Mouse (Mus musculus) ES-Bruce4 (cell line): ENCODE data around the gene Fyn. TPM values are rescaled to one million over a fixed set of nuclear protein-coding genes. Genes with fewer than 3 reads are reported as not detected.

Experiments used
- H3K27ac ChIP-seq: 2 replicates; pipeline ENCODE4 v1.5.1; 2012; ENCODE audit warnings: low read length, inconsistent platforms; ENCODE audit not compliant: insufficient read depth
- H3K27me3 ChIP-seq: 2 replicates; pipeline ENCODE4 v1.6.1; 2012; ENCODE audit warnings: mild to moderate bottlenecking, low read length, inconsistent platforms; ENCODE audit not compliant: control insufficient read depth, poor library complexity, insufficient read depth, severe bottlenecking
- H3K36me3 ChIP-seq: 2 replicates; pipeline ENCODE4 v1.6.1; 2012; ENCODE audit warnings: inconsistent platforms, mild to moderate bottlenecking, low read length, moderate library complexity; ENCODE audit not compliant: control insufficient read depth, poor library complexity, insufficient read depth, severe bottlenecking
- H3K4me1 ChIP-seq: one replicate; pipeline ENCODE4 v1.8.1; 2011; ENCODE audit warnings: low read length; ENCODE audit not compliant: control insufficient read depth, insufficient read depth
- H3K4me3 ChIP-seq: 2 replicates; pipeline ENCODE4 v1.5.1; 2011; ENCODE audit warnings: low read depth, mild to moderate bottlenecking, low read length
- H3K9ac ChIP-seq: 2 replicates; pipeline ENCODE4 v1.6.1; 2012; ENCODE audit warnings: low read depth, mild to moderate bottlenecking, inconsistent platforms; ENCODE audit not compliant: poor library complexity, severe bottlenecking
- H3K9me3 ChIP-seq: replicated peaks from 2 replicates; pipeline ENCODE4 v1.6.1; 2012; ENCODE audit warnings: mild to moderate bottlenecking, low read length, inconsistent platforms; ENCODE audit not compliant: control insufficient read depth, poor library complexity, insufficient read depth, severe bottlenecking
- CTCF ChIP-seq: IDR thresholded peaks from one replicate; pipeline ENCODE4 v1.8.1; 2011; ENCODE audit warnings: low read depth, low read length
- EP300 ChIP-seq: IDR thresholded peaks from 2 replicates; pipeline ENCODE4 v1.6.1; 2011; ENCODE audit warnings: low read depth, low read length; ENCODE audit not compliant: insufficient read depth
- POLR2A ChIP-seq: IDR thresholded peaks from one replicate; pipeline ENCODE4 v1.8.1; 2011; ENCODE audit warnings: low read length; ENCODE audit not compliant: insufficient read depth
- polyA plus RNA-seq: library from polyadenylated mRNA; stranded (reverse); fragments of >200 nt; gene quantifications from 2 replicates; pipeline ENCODE4 v1.2.4, GENCODE M21; 2011; ENCODE audit warnings: low read depth; ENCODE audit not compliant: missing spikeins, insufficient read depth, insufficient read length

The Fyn gene
- polyA plus RNA-seq, 1 experiment: 19.1 TPM

DNA sequence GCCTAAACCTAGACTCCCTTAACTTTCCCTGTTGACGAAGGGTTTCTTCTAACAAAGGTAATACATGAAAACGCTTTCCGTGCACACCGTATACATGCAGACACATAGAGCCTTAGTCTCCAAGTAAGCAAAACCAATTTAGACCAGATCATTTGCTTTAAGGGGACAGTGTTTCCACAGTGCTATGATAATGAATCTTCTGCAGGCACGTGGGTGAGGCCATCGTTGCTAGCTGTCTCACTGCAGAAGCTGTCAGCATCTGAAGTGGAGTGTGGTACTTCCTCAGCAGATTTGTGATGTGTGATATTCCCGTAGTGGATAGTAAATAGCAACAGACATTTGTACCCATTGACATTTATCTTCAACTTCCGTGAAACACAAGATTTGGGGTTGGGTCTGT, 16.6 kb downstream of the Fyn start:
- Histone ChIP-seq H3K4me1 (no peaks in the 10 kb centered on the region), H3K9me3 (no peaks in the 10 kb centered on the region), H3K9ac (no peak overlapping the region), H3K27ac (no peak overlapping the region), H3K27me3 (no peaks in the 10 kb centered on the region), H3K36me3 (no peaks in the 10 kb centered on the region), H3K4me3 (no peak overlapping the region)
- TF ChIP-seq POLR2A (no peak), EP300 (no peak), CTCF (no peak)

DNA sequence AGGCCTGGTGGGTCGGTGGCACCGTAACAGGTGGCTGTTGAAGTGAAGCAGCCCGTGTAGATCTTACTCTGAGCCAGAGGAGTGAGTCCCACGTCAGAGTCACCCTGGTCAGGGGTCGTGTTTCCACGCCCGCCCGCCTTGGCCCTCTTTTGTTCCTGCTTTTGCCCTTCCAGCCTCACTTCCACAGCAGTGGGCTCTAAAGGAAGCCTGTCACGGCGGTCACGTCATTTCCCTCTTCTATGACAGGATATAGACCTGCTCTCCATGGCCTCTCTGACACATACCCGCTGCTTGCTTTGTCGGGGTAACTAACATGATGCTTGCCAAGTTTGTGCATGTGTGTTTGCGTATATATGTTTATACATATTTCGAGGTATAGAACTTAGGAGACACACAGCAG, 17.5 kb downstream of the Fyn start:
- no peak overlapping the region for H3K4me3 ChIP-seq
- H3K27ac ChIP-seq: no peak overlapping the region
- peaks cover 3% of the 10 kb centered on the region; the same call in 1 of the 2 replicates for H3K9me3 ChIP-seq
- no peaks in the 10 kb centered on the region for H3K36me3 ChIP-seq
- H3K9ac ChIP-seq: no peak overlapping the region
- H3K27me3 ChIP-seq: no peaks in the 10 kb centered on the region
- TF ChIP-seq EP300 (no peak), CTCF (no peak), POLR2A (no peak)
- H3K4me1 ChIP-seq: no peaks in the 10 kb centered on the region

DNA sequence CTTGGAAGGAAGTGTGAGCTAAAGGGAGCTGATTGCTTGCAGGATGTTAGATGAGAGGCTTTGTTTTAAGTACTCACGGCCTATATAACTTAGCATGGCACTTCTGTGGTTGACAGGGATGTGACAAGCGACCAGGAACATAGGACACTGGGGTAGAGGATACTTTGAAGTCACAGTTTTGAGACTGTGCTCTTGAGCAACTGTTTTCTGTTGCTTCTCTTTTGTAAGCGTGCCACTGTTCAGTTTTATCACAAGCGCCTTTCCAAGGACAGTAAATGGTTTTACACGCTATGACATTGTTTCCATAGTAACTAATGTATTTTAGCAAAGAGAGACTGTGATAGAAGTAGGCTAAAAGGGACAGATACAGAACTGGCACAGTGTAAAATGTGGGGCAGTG, 18.4 kb downstream of the Fyn start:
- H3K9ac ChIP-seq: no peak overlapping the region
- no peaks in the 10 kb centered on the region for H3K36me3 ChIP-seq
- peaks cover 6% of the 10 kb centered on the region; the same call in 1 of the 2 replicates for H3K9me3 ChIP-seq
- no peaks in the 10 kb centered on the region for H3K27me3 ChIP-seq
- H3K4me1 ChIP-seq: no peaks in the 10 kb centered on the region
- H3K27ac ChIP-seq: no peak overlapping the region
- no peak overlapping the region for H3K4me3 ChIP-seq
- TF ChIP-seq CTCF (no peak), POLR2A (no peak), EP300 (no peak)

DNA sequence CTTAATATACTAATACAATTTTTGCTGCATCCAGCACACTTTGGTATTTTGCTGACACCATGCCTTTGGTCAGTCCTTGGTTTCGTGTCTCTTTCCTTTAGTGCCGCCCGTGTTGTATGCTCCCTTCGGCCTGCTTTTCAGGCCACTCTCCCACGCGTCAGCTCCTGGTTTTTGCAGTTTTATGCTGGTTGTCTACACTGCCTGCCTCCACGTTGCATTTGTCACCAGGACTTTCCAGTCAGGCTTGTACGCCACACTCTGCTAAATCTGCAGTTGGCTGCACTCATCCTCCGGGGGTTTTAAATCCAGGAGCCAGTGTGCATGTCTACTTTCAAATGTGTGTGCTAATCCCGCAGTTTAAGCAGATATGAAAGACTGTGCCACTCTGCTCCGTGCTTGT, 18.9 kb downstream of the Fyn start:
- no peaks in the 10 kb centered on the region for H3K4me1 ChIP-seq
- no peaks in the 10 kb centered on the region for H3K36me3 ChIP-seq
- H3K27ac ChIP-seq: no peak overlapping the region
- TF ChIP-seq POLR2A (no peak), EP300 (no peak), CTCF (no peak)
- no peaks in the 10 kb centered on the region for H3K27me3 ChIP-seq
- H3K9me3 ChIP-seq: peaks cover 6% of the 10 kb centered on the region; the same call in 1 of the 2 replicates
- H3K4me3 ChIP-seq: no peak overlapping the region
- no peak overlapping the region for H3K9ac ChIP-seq

DNA sequence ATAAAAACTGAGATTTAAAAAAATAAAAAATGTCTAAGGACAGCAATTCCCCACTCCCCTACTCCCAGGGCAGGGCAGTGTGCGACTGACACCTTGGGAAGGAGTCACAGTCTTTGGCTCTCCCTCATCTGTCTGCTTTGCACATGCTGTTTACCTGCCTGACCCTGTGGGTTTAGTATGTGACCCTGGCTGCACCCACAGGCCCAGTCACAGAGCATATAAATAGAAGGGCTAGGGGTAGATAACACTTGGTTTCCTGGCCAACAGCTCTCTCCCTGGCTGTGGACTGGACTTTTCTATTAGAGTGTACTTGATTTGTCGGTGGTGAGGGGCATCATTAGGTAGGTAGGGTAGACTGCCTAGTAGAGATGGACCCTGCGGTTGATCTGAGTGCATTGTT, 19.5 kb downstream of the Fyn start:
- no peaks in the 10 kb centered on the region for H3K4me1 ChIP-seq
- H3K9me3 ChIP-seq: peaks cover 6% of the 10 kb centered on the region; the same call in 1 of the 2 replicates
- TF ChIP-seq POLR2A: no peak
- TF ChIP-seq CTCF: no peak
- TF ChIP-seq EP300: no peak
- H3K27ac ChIP-seq: no peak overlapping the region
- no peak overlapping the region for H3K4me3 ChIP-seq
- H3K36me3 ChIP-seq: no peaks in the 10 kb centered on the region
- H3K27me3 ChIP-seq: no peaks in the 10 kb centered on the region
- no peak overlapping the region for H3K9ac ChIP-seq

DNA sequence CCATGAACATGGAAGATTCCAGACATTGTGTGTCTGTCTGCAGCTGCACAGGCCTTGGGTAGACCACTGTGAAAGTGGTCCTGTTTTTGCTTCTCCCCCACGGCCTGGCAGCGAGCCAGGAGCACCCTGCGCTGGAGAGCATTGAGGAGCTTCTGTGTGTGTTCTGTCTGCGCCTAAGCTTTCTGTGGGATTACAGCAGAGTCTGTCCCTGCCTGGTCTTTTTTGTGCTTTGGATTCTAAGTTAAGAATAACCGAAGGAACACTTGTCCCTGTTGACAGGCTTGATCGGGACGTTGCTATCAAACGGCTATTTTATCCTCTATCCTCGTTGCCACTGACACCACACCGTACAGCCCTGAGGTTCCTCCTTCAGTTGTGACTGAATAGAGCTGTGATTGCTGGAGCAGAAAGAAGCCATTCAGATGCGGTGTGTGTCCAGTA, 20.8 kb downstream of the Fyn start:
- H3K4me1 ChIP-seq: no peaks in the 10 kb centered on the region
- no peak overlapping the region for H3K27ac ChIP-seq
- no peak overlapping the region for H3K4me3 ChIP-seq
- TF ChIP-seq POLR2A (no peak), CTCF (no peak), EP300 (no peak)
- no peaks in the 10 kb centered on the region for H3K36me3 ChIP-seq
- peaks cover 6% of the 10 kb centered on the region; the same call in 1 of the 2 replicates for H3K9me3 ChIP-seq
- no peaks in the 10 kb centered on the region for H3K27me3 ChIP-seq
- H3K9ac ChIP-seq: no peak overlapping the region
